Mouse (Mus musculus) heart, postnatal 10 days (tissue): ENCODE results near the gene Cxcl16. TPM values are rescaled to one million over a fixed set of nuclear protein-coding genes. Genes with fewer than 3 reads are reported as not detected.

Source experiments
- DNase-seq, 2 experiments: peaks; one replicate each; pipeline ENCODE4 v3.0.0; 2021
- intact Hi-C: fragments of 180-260 bp; cut with DNase I; formaldehyde crosslinking; loops from one replicate; pipeline ENCODE4 v1.15.1; 2025
- microRNA-seq, 2 experiments: library from miRNA; unstranded; fragments of <30 nt; microRNA quantifications; one replicate each; pipeline ENCODE4 v1.2.0; 2022
- total RNA-seq, 2 experiments: library from RNA; stranded (reverse); gene quantifications; 2 replicates each; pipeline ENCODE4 v1.2.3; 2021

Cxcl16 gene
- total RNA-seq, 2 experiments from 2014 or later: 7.2 to 7.7 TPM

GRCm38 (mm10) chr11:70418199-70418598 is 41.6 kb downstream of the Cxcl16 start:
- DNase-seq: no peak
- intact Hi-C loops: no loop called here

- intact Hi-C loops: loop anchor here (2.0 to 5.0 kb wide), 2 partner anchors 93 to 343 kb away; no protein-coding TSS in a partner anchor
- peak; percentile 73 to 84 for DNase-seq
Observed at GRCm38 (mm10) chr11:70413961-70414360, 45.8 kb downstream of the Cxcl16 start.

GRCm38 (mm10) chr11:70412591-70412990 is 47.2 kb downstream of the Cxcl16 start:
- intact Hi-C loops: loop anchor here (5.0 kb wide), 1 partner anchor 345 kb away; no protein-coding TSS in a partner anchor
- DNase-seq: no peak

GRCm38 (mm10) chr11:70410297-70410643 is 49.5 kb downstream of the Cxcl16 start:
- no peak for DNase-seq
- intact Hi-C loops: loop anchor here (5.0 kb wide), 1 partner anchor 347 kb away; no protein-coding TSS in a partner anchor

- intact Hi-C loops: loop anchor here (5.0 kb wide), 1 partner anchor 348 kb away; no protein-coding TSS in a partner anchor
- peak; percentile 92 to 93 for DNase-seq
Observed at GRCm38 (mm10) chr11:70409594-70410296, 50.0 kb downstream of the Cxcl16 start, which contains the start of gene Pelp1. Gene Pelp1 (minus strand): TSS chr11:70410031.

Small RNA genes within 50 kb of the gene (microRNA-seq; reads per million reads assigned to microRNA genes)
- gene Mir7115: 0 to 0.70 reads per million in 2 experiments

Other genes starting within 250 kb of the Cxcl16 start
- under 1 TPM; 0.20 to 0.91 TPM for gene Slc16a11, start 247.2 kb downstream of the Cxcl16 start, total RNA-seq
- gene Slc16a13, start 238.9 kb downstream of the Cxcl16 start, total RNA-seq: 1 to 10 TPM; 5.2 to 6.8 TPM
- gene Bcl6b, start 230.2 kb downstream of the Cxcl16 start, total RNA-seq: 10 to 100 TPM; 54.7 to 55.5 TPM
- gene 0610010K14Rik, start 222.1 kb downstream of the Cxcl16 start, total RNA-seq: 10 to 100 TPM; 54.8 to 60.8 TPM
- gene Gm21988, start 220.2 kb downstream of the Cxcl16 start, total RNA-seq: 1 to 10 TPM; 3.3 to 3.4 TPM
- 100 to 1,000 TPM in 1 of 2 experiments, 10 to 100 TPM in 1; 96.4 to 102 TPM for gene Rnasek, start 220.1 kb downstream of the Cxcl16 start, total RNA-seq
- 1 to 10 TPM; 3.4 to 5.2 TPM for gene Alox12, start 204.6 kb downstream of the Cxcl16 start, total RNA-seq
- not detected for gene Alox12e, start 137.4 kb downstream of the Cxcl16 start, total RNA-seq
- 1 to 10 TPM in 1 of 2 experiments, under 1 TPM in 1; 0.34 to 3.2 TPM for gene Alox15, start 108.0 kb downstream of the Cxcl16 start, total RNA-seq
- gene Pelp1, start 50.0 kb downstream of the Cxcl16 start, total RNA-seq: 10 to 100 TPM; 22.3 to 26.1 TPM
- 10 to 100 TPM; 13.0 to 15.1 TPM for gene Arrb2, start 27.3 kb downstream of the Cxcl16 start, total RNA-seq
- 10 to 100 TPM in 1 of 2 experiments, 1 to 10 TPM in 1; 8.2 to 13.4 TPM for gene Med11, start 8.1 kb downstream of the Cxcl16 start, total RNA-seq
- 1 to 10 TPM; 1.4 to 2.1 TPM for gene Zmynd15, start 551 bp downstream of the Cxcl16 start, total RNA-seq
- 1 to 10 TPM in 1 of 2 experiments, under 1 TPM in 1; 0.89 to 1.4 TPM for gene Tm4sf5, start 45.3 kb upstream of the Cxcl16 start, total RNA-seq
- gene Vmo1, start 54.6 kb upstream of the Cxcl16 start, total RNA-seq: not detected
- gene Gltpd2, start 59.2 kb upstream of the Cxcl16 start, total RNA-seq: not detected
- gene Psmb6, start 65.4 kb upstream of the Cxcl16 start, total RNA-seq: 100 to 1,000 TPM; 264 to 266 TPM
- gene Gm40193, start 73.0 kb upstream of the Cxcl16 start, total RNA-seq: not detected
- 10 to 100 TPM in 1 of 2 experiments, 1 to 10 TPM in 1; 8.9 to 10.8 TPM for gene Pld2, start 80.1 kb upstream of the Cxcl16 start, total RNA-seq
- 10 to 100 TPM; 40.4 to 43.3 TPM for gene Mink1, start 102.9 kb upstream of the Cxcl16 start, total RNA-seq
- not detected for gene 4930544D05Rik, start 155.9 kb upstream of the Cxcl16 start, total RNA-seq
- not detected for gene Chrne, start 159.2 kb upstream of the Cxcl16 start, total RNA-seq
- under 1 TPM; 0.17 to 0.43 TPM for gene Gp1ba, start 179.1 kb upstream of the Cxcl16 start, total RNA-seq
- 10 to 100 TPM; 50.2 to 50.4 TPM for gene Rnf167, start 187.3 kb upstream of the Cxcl16 start, total RNA-seq
- 100 to 1,000 TPM; 378 to 381 TPM for gene Slc25a11, start 187.5 kb upstream of the Cxcl16 start, total RNA-seq
- 100 to 1,000 TPM; 456 to 499 TPM for gene Pfn1, start 194.7 kb upstream of the Cxcl16 start, total RNA-seq
- gene Eno3, start 197.2 kb upstream of the Cxcl16 start, total RNA-seq: 1,000 to 10,000 TPM; 1,599 to 1,711 TPM
- gene Spag7, start 209.4 kb upstream of the Cxcl16 start, total RNA-seq: 10 to 100 TPM; 86.0 to 88.2 TPM
- 10 to 100 TPM; 31.2 to 32.8 TPM for gene Camta2, start 228.1 kb upstream of the Cxcl16 start, total RNA-seq
- gene Inca1, start 240.2 kb upstream of the Cxcl16 start, total RNA-seq: 1 to 10 TPM; 2.6 to 3.0 TPM
- gene Kif1c, start 240.6 kb upstream of the Cxcl16 start, total RNA-seq: 100 to 1,000 TPM; 279 to 286 TPM